Mouse (Mus musculus) cerebellum, adult 11-12 months (tissue): Measurements from ENCODE around the gene Parvg.

Experiments used
- DNase-seq: peaks from one replicate; pipeline ENCODE4 v3.0.0; 2022

The Parvg gene

DNA sequence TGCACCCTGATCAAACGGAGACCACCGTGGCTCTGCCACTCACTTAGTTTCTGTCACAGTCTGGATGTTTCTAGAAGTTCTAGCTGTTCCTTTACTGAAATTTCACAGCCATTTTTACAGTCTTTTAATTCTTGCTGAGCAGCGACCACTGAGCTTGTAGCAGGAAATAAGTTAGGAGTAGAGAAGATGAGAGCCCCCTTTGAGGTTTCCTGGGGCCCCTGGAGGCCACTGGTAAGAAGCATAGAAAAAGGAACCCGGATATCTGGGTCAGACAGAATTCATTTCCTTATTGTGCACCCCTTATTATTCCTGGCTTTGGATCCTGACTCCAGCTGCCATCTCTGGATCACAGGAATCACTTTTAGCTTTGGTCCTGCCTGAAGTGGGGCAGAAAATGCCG is 31.3 kb downstream of the Parvg start:
- no peak for DNase-seq

DNA sequence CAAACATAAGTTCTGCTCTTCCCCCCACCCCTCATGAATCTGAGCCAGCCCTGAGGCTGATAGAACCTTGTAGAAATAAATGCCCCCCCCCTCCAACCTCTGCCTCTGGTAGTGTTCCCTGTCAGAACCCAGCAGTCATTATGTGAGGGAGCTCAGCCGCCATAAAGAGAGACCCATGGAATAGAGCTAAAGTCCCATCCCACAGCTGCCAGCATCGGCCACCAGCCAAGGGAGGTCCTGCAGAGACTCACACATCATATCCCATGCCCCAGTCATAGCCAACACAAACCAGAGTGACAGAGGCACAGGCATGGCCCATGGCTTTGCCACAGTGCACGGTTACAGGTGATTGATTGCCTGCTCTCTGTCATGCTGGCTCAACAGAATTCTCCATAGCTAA is 40.9 kb downstream of the Parvg start:
- no peak for DNase-seq

DNA sequence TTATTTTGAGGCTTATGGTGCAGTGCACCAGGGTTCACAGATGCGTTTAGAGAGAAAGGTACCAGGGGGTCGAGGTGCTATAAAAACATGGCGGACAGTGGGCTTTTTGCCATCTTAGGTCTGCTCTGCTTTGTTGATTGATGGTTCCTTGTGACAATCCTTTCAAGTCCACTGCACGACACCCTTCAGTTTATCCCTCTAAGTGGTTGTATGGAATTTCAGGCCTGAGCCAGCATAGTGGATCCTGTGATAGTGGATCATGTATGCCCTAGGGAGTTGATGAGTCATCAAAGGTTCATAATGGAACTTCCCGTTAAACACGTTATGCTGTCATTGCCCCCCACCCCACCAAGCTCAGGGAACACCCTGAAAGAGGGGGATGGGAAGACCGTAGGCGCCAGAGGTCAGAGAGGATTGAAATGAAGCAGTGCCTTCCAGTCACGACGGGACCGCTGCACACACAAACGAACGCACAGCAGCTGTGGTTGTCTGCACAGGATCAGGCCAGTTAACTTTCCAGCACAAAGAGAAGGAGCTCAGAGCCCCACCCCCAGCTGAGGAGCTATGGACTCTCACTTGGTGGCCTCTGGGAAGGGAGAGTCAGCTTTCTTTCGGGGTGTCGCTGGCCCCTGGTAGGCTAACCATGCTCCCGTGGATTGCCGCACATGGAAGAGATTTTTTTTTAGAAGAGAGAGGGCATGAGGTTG is 42.0 kb downstream of the Parvg start:
- DNase-seq: no peak

DNA sequence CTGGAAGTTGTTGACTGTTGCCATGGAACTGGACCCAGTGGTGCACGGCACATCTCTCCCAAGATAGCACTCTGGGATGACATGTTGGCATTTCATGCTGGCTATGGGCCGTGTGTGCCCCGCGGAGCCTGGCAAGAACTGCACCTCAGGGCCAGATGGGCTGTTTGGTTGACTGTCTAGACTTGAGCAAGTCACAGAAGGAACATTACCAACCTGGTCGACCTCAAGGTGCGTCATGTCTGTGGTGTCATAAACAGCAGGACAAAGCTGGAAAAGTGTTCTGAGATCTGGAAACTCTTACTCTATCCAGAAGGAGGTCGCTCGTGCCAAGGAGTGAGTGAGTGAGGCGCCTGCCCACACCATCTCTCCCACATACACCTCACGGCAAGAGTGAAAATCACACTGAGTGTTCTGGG is 42.8 kb downstream of the Parvg start:
- peak; percentile 32 for DNase-seq

DNA sequence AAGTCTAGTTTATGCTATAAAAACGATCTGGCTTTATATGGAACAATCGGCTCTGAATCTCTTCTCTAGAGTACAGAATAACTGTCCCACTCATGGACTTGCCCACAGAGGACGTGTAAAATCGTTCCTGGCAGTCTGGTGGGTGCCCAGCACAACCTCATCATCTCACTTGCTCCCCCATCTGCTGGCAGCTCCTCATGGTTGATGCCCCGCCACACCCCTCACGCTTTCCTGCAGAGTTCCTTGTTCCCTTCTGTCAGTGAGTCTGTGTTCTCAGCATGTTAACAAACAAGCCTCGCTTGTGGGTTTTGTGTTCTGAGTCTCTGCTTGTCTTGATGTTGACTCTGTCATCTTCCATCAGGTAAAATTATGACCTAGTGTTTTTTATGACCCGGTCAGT is 43.6 kb downstream of the Parvg start:
- no peak for DNase-seq

DNA sequence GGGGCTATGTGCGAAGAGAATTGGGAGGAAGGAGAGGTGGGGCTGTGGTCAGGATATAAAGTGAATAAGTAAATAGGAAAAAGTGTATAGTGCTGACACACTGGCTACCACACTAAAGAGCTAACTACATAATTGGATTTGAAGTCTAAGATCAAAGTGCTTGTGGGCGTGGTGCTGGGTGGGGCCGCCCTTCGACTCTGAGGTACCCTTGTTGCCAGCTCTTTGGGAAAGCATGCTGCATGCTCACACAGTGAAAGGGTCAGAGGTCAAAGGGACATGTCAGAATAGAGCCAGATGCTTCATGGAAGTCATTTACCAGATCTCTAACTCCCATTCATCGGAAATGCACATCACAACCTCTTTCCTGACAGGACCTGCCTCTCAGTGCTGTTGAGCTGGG is 49.0 kb downstream of the Parvg start:
- no peak for DNase-seq

DNA sequence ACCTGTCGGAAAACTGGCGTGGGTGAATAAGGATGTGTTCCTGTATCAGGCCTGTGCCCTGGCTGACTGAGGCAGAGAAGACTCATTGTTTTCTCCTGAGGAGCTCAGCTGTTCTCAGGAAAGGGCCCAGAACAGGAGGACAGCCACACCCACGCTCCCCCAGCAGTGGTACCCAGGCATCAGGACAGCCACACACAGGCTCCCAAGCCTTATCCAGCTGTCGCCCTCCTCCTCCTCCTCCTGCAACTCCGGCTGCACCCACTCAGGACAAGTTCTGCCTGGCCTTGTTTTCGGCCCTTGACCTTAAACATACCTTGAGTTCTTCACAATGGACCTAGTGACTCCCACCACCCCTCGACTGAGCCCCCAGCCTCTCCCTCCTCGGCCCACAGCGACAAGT is 54.9 kb downstream of the Parvg start:
- DNase-seq: no peak

DNA sequence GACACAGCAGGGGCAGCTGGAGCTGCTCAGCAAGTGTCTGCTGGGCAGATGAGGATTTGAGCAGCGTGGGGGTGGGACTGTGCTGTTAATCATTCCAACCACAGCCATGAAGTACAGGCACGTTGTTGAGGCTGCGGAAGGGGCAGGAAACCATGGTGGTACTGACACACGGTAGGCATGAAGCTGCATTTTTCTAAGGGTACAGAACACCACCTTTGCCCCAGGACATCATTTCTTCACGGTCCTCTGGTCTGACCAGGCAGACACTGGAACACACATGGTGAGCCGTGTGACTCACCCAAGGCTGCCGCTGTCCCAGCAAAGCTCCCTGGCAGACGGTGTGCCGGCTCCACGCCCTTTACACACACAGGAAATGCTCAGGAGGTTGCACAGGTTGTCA is 56.4 kb downstream of the Parvg start:
- DNase-seq: no peak

DNA sequence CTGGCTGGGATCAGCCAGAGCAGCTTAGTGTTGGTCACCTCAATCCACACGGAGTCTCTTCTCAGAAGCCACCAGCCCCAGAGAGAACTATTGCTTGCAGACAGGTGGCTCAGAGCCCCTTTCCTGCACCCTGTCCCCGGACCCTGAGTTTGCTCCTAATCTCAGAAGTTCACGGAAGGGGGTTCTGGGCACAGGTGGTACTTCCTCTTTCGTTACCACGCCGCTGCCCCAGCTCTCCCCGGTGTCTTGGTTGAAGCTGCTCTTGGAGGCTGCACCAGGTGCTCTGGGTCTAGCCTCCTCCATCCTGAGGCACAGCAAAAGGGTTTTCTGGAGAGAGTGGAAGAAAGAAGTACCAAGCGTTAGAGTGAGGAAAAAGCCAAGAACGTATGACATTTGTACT is 60.2 kb downstream of the Parvg start:
- DNase-seq: no peak

DNA sequence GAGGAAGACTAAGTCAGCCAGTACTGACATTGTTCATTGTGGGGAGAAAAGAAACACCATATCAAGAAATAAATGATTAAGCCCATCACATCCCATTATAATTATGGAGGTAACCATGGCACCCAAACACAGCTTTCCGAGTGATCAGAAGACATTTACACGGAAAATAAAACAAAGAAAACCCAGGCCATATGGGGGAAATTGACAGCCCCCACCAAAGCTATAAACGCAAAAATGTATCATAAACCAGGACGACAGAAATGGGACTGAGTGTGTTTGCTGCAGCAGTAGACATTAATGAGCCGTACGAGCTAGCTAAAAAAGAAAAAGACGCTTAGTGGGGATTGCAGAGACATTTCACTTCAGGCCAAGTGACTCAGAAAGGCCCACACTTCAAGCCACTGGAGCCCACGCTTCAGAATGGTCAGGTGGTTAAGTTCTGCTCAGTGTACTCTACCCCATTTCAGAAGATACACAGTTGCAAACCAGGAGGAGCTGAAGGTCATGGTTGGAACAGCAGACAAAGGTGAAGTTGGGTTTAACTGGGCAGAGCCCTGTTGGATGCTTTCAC is 62.3 kb downstream of the Parvg start:
- DNase-seq: no peak

DNA sequence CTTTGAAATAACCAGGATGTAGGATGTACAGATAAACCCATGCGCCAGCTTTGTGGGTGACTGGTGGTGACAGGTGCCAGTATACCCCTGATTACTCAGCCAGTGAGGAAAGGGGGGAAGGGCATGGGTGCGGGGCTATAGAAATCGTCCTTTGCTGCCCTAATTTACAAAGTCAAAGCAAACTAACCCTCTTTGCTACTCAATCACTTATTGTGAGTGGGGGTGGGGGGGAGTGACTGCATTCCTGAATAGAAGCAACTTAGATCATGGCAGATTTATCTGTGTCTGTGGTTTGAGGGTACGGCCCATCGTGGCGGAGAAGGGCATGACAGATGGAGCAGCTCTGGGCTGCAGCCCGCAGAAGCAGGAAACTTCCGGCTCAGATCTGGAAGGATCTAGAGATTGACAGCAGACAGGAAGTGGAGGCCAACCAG is 64.9 kb downstream of the Parvg start:
- DNase-seq: no peak

DNA sequence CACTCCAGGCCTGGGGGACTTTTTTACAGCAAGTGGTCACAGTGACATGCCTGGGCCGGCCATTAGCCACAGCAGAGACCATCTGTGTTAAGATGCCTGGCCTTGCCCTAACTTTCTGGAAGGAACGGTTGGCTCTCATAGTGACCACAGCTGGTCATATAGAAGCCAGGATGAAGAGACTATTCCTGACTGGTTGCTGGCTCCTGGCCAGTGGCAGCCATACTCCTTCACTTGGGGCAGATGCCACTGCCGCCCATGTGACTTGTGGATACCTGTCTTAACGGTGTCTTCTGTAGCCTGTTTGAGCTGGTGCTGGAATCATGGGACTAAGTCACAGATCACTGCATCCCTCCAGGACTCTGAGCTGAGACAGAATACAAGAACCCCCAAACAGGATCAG is 68.3 kb downstream of the Parvg start:
- DNase-seq: no peak
